Mouse (Mus musculus) kidney, adult 2 months (tissue): ENCODE data around the gene Itga3.

ENCODE experiments used
- CTCF ChIP-seq: fragments of 200-500 bp; conservative IDR thresholded peaks from 2 replicates; pipeline ENCODE4 v1.5.1; 2011; ENCODE audit warnings: low read depth, mild to moderate bottlenecking, control low read depth, low read length, moderate library complexity, mixed read lengths; ENCODE audit not compliant: insufficient read depth, insufficient read length
- POLR2A ChIP-seq: fragments of 200-500 bp; IDR thresholded peaks from one replicate; pipeline ENCODE4 v1.6.1; 2011; ENCODE audit warnings: low read depth, low read length, control low read depth

- no peak for TF ChIP-seq POLR2A
- no peak for TF ChIP-seq CTCF
Observed at GRCm38 (mm10) chr11:95071266-95071665, 5.3 kb downstream of the Itga3 start.
